Mouse (Mus musculus): Measurements from ENCODE around the gene Chadl.

GRCm38 (mm10) chr15:81650636-81651035, 46.5 kb downstream of the Chadl start:
- no peak for TF ChIP-seq CTCF (conservative IDR thresholded peaks at IDR 0.05; ENCODE audit: low read length)
- TF ChIP-seq NANOG (IDR thresholded peaks at IDR 0.05; ENCODE audit: borderline replicate concordance, low read length) = no peak
- TF ChIP-seq POU5F1 (IDR thresholded peaks at IDR 0.05; ENCODE audit: borderline replicate concordance, low read length) = no peak
